Mouse (Mus musculus): Measurements from ENCODE around the gene Krt10. TPM values are rescaled to one million over a fixed set of nuclear protein-coding genes. Genes with fewer than 3 reads are reported as not detected.
A peak's percentile ranks its signal among the peaks of the same experiment; 100 is the strongest.

The Krt10 gene
- 9.1 and 11.0 TPM in 2 replicates for polyA plus RNA-seq (2012; rRNA removed)

- DNase-seq (ENCODE audit: low spot score): no peak
These were observed at the start of gene Krt10 for GRCm38 (mm10) chr11:99389264-99389663. Gene Krt10 (minus strand): TSS chr11:99389364.

DNA sequence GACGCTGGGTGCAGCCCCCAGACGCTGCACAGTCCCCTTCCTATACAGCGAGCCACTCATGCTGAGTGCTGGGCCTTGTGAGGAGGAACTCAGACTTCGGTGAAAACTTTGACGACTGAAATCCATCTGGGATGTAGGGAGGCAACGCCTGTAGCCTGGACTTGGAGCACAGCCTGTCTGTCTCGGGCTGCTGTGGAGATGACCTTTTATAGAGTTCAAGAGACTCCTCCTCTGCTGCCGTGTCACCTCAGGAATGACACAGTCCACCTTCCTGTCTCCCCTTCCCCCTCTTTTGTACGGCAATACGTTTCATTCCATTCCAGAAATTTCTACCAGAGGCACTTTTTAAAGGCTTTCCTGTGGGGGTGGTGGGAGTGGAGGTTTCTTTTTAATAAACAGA lies 48.8 kb upstream of the Krt10 start, which contains the start of gene Krt20:
TSS of gene Krt20 (minus strand) at position 179 of the 400 bp plus-strand sequence.
- DNase-seq (ENCODE audit: low spot score): no peak

DNA sequence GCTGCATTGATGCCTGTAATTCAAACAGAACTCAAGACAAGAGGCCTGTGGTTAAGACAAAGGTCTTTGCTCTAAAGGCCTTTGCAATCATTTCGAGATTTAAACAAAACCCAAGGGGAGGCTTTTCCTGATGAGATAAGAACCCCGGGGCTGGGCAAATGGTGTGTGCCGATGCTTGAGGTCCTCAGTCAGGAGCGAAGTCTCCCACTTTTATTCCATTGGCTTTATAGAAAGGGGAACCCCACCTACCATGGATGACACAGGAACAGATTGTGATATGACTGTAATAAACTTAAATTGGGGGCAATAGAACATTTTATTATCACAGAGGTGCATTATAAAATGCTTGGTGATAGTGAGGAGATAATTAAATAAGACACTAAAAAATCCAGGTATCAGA lies 47.5 kb upstream of the Krt10 start:
- no peak for DNase-seq (ENCODE audit: low spot score)

DNA sequence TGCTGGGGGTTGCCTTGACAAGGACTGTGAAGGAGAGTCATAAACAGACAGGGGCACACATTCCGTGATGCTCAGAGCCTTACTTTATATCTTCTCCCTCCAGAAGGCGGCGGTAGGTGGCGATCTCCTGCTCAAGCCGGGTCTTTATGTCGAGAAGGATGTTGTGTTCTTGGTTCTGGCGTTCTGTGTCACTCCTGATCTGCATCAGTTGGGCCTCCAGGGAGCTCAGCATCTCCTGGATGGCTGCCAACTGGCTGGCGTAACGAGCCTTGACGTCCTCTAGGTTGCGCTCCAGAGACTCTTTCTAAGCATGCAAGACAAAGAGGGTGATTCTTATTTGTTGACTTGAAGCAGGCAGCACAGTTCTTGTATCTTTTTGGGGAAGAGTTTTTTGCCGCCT lies 41.5 kb upstream of the Krt10 start:
- no peak for DNase-seq (ENCODE audit: low spot score)

GRCm38 (mm10) chr11:99422159-99422558 lies 33.0 kb upstream of the Krt10 start, which contains the start of gene Krt12:
Gene Krt12 (minus strand): TSS chr11:99422259.
- no peak for DNase-seq (ENCODE audit: low spot score)

GRCm38 (mm10) chr11:99420586-99420985 lies 31.4 kb upstream of the Krt10 start:
- no peak for DNase-seq (ENCODE audit: low spot score)

DNA sequence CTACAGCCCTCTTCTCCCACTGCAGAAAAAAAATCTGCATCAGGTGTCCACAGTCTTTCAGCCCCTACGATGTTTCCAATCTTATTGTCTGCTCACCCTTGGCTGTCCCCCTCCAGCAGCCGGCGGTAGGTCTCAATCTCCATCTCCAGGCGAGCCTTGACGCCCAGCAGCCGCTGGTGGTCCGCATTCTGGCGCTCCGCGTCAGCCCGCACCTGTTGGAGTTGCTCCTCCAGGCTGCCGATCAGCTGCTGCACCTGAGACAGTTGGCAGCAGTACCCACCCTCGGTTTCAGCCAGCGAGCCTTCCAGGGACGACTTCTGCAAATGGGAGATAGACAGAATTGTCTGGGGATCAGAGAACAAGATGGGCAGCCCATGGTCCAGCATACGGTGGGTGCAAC lies 28.7 kb upstream of the Krt10 start:
- no peak for DNase-seq (ENCODE audit: low spot score)

GRCm38 (mm10) chr11:99416902-99417301 lies 27.7 kb upstream of the Krt10 start:
- DNase-seq (ENCODE audit: low spot score): no peak

- no peak for DNase-seq (ENCODE audit: low spot score)
These were observed 25.4 kb upstream of the Krt10 start for GRCm38 (mm10) chr11:99414463-99415147.

GRCm38 (mm10) chr11:99413247-99413646 lies 24.1 kb upstream of the Krt10 start:
- no peak for DNase-seq (ENCODE audit: low spot score)

GRCm38 (mm10) chr11:99406186-99406585 lies 17.0 kb upstream of the Krt10 start:
- no peak for DNase-seq (ENCODE audit: low spot score)

- DNase-seq (ENCODE audit: low spot score): no peak
These were observed 10.9 kb upstream of the Krt10 start for GRCm38 (mm10) chr11:99399956-99400549.

- no peak for DNase-seq (ENCODE audit: low spot score)
These were observed 9.7 kb upstream of the Krt10 start for GRCm38 (mm10) chr11:99398832-99399231.

DNA sequence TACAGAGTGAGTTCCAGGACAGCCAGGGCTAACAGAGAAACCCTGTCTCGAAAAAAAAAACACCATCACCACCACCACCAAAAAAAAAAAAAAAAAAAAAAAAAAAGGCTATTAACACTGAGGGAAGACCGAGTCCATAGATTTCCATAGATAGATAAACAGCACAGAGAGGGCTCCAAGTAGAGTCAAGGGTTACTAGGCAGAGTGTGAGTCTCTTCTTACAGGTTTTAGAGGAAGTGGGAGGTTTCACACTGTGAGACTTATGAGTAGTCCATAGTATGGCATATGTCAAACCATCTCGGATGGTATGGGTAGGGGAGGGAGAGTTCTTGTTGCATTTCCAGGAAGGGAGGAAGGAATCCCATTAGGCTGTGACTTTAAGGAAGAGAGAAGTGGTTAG lies 8.9 kb upstream of the Krt10 start:
- no peak for DNase-seq (ENCODE audit: low spot score)

DNA sequence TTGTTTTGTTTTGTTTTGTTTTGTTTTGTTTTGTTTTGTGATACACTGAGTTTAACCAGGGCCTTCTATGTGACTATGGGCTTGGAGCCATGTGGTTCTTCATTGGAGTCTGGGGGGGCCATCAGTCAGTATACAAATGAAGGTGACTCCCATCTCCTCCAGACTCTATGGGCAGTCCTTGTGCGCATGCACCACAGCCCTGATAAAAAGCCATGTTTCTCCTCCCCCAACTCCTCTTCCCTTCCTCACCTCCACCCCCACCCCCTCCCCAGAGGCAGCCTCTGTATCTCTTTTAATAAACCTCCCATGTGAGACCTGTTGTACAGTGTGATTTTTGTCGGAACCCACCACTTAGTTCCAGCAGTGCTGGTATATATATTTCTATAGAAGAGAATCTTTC lies 7.5 kb upstream of the Krt10 start:
- DNase-seq (ENCODE audit: low spot score): no peak

- DNase-seq (ENCODE audit: low spot score): no peak
These were observed 6.9 kb upstream of the Krt10 start for GRCm38 (mm10) chr11:99396034-99396433.

DNA sequence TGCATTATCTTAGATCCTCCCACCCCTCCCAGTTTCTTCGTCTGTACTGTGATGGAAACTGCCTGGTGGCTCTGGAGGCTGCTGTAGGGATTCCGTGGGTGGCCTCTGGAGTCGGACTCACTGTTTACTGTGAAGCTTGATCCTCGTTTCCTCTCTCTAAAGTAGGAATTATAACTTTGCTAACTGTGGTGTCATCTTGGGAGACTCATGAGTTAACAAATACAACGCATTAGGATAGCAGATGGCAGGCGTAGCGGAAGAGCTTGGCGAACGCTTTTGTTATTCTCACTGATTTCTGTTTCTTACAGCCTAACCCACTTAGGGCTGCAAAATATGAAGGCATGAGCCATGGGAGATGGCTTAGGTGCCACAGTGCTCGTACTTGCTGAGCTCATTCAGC lies 3.3 kb upstream of the Krt10 start:
- no peak for DNase-seq (ENCODE audit: low spot score)

GRCm38 (mm10) chr11:99391375-99391774 lies 2.2 kb upstream of the Krt10 start:
- DNase-seq (ENCODE audit: low spot score): no peak

DNA sequence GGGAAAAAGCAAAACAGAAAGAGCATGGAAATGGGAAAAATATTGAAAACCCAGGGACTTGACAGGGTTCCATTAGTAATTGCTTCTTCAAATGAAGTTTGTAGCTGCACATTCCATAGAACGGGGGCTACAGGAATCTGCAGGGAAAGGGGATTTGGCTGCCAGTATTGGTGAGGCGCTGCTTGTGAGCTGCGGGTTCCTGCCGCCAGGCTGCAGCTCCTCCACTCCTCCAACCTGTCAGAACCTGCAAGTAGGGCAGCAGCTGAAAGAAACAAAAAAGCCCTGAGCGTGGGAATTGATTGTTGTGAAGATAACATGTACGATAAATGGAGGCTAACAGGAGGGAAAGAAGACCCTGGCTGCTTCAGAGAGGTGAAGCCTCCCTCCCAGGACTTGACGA lies 1.7 kb upstream of the Krt10 start:
- no peak for DNase-seq (ENCODE audit: low spot score)

DNA sequence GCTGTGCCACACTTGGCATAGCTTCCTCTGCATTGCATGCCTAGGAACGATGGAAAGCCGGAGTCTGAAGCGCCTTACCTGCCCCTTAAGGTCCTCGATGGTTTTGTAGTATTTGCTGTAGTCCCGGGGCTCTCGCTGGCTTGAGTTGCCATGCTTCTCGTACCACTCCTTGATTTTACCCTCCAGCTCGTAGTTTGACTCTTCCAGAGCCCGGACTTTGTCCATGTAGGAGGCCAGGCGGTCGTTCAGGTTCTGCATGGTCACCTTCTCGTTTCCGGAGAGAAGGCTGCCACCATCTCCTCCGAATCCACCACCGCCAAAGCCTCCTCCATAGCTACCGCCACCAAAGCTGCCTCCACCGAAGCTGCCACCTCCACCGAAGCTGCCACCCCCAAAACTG lies 503 bp downstream of the Krt10 start:
- no peak for DNase-seq (ENCODE audit: low spot score)

DNA sequence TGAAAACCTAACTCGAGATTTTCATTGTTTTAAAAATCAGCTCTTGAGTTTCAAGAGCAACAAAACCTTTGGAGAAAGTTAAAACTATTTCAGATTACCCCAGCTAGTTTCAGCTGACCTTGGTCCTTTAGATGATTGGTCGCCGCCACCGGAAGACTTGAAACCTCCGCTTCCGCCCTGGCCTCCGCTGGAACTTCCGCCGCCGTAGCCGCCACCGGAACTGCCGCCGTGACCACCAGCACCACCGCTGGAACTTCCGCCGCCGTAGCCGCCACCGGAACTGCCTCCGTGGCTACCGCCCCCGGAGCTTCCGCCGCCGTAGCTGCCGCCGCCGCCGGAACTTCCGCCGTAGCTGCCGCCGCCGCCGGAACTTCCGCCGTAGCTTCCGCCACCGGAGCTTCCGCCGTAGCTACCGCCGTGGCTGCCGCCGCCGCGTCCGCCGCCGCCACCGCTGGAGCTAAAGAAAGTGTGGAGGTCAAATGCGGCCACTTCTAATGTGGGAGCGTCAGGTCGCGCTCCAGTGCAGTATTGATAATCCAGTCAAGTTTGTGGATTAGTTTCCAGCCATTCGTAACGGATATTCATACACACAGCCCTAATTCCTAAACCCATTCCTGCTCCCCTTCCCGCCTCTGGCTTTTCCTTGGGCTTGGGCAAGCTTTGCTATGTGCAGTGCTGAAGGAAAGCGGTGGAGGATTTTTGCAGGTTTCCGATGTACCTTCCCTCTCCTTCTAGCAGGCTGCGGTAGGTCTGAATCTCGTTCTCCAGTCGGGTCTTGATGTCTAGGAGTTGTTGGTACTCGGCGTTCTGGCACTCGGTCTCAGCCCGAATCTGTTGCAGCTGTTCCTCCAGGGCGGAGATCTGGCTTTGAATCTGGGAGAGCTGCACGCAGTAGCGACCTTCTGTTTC lies 3.1 kb downstream of the Krt10 start:
- peak; percentile 84 for DNase-seq (ENCODE audit: low spot score)

- DNase-seq (ENCODE audit: low spot score): peak; percentile 42
These were observed 9.6 kb downstream of the Krt10 start for GRCm38 (mm10) chr11:99379568-99379967.

DNA sequence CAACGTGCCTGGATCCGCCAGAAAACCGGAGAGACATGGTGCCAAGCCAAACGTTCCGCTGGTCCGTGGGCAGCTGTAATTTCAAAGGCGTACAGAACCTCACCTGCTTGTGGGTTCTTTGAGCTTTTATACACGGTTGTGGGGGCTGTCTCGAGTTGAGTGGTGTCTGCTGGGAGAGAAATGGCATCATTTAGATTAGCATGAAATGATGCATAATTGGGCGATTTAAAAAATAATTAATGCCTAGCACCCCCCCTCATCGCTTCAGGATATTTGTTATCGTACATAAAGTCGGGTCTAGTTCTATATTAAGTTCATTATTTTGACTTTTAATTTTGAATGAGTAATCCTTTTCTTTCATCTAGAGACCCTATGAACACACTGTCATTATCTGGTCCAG lies 14.4 kb downstream of the Krt10 start, which contains the start of gene Krt28:
TSS of gene Krt28 (minus strand) at position 101 of the 400 bp plus-strand sequence.
- DNase-seq (ENCODE audit: low spot score): no peak

All from urinary bladder, adult 2 months (tissue).